Mouse (Mus musculus): ENCODE measurements around the gene Eya4.

DNA sequence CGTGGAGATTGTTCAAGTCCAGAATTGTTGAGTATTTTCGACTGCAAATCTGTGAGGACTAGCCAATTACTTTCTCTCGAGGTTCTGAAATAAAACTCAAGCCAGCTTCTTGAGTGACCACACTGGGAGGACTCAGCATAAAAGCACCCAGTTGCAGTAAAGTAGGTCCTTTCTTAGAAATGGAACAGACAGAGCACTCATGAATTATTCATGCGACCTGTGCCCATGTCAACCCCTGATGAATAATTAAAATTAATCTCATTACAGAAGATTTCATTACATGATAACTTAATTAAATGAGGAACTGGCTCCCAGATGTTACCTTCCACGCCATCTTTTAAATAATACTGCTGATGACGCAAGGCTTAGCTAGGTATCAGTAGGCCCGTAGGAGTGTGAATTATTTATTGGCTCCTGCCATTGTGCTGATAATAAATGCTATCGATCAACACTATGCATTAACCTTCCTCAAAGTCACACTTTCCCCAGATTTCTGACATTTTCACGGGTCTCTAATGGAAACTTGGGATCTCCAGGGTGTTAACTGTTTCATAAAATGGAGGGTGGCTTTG is 79.5 kb downstream of the Eya4 start:
- no peak for TF ChIP-seq CTCF (IDR thresholded peaks at IDR 0.05; ENCODE audit: extremely low read depth, insufficient read depth, insufficient read length, insufficient replicate concordance)
- no peak for TF ChIP-seq POLR2A (IDR thresholded peaks at IDR 0.05; ENCODE audit: low read depth, low read length)

Measured in spleen, adult 2 months (tissue).